Mouse (Mus musculus) lung, embryonic 15.5 days (tissue): ENCODE measurements around the gene 1810010D01Rik. TPM values are rescaled to one million over a fixed set of nuclear protein-coding genes. Genes with fewer than 3 reads are reported as not detected.

Source experiments
- ATAC-seq: fragments of 200-750 bp; cut with Nextera tagmentation; 2 replicates; pipeline ENCODE4 v1.8.0; 2017; ENCODE audit warnings: moderate number of reproducible peaks, borderline replicate concordance; ENCODE audit not compliant: low FRiP score, low TSS enrichment; ENCODE audit errors: extremely low read depth
- H3K27ac ChIP-seq: fragments of 300-500 bp; sonication (generic); 2 replicates; pipeline ENCODE4 v1.5.1; 2015; ENCODE audit warnings: moderate library complexity, mild to moderate bottlenecking, inconsistent platforms
- H3K27me3 ChIP-seq: fragments of 300-500 bp; sonication (generic); 2 replicates; pipeline ENCODE4 v1.6.1; 2015; ENCODE audit warnings: inconsistent platforms
- H3K36me3 ChIP-seq: fragments of 300-500 bp; sonication (generic); 2 replicates; pipeline ENCODE4 v1.6.1; 2015; ENCODE audit warnings: inconsistent platforms
- H3K4me1 ChIP-seq: fragments of 300-500 bp; sonication (generic); 2 replicates; pipeline ENCODE4 v1.6.1; 2015; ENCODE audit warnings: inconsistent platforms
- H3K4me2 ChIP-seq: fragments of 300-500 bp; sonication (generic); 2 replicates; pipeline ENCODE4 v1.6.1; 2015; ENCODE audit warnings: inconsistent platforms, mild to moderate bottlenecking, moderate library complexity
- H3K4me3 ChIP-seq: fragments of 300-500 bp; sonication (generic); 2 replicates; pipeline ENCODE4 v1.5.1; 2015; ENCODE audit warnings: mild to moderate bottlenecking, inconsistent platforms
- H3K9ac ChIP-seq: fragments of 300-500 bp; sonication (generic); 2 replicates; pipeline ENCODE4 v1.6.1; 2015; ENCODE audit warnings: inconsistent platforms
- H3K9me3 ChIP-seq: fragments of 300-500 bp; sonication (generic); 2 replicates; pipeline ENCODE4 v1.6.1; 2016; ENCODE audit warnings: inconsistent platforms
- WGBS: fragments of 180-500 bp; shearing (Covaris S2); methylation state at CpG from one replicate; pipeline ENCODE4 v1.1.7; 2015; 5-methylcytosine and 5-hydroxymethylcytosine counted together
- polyA plus RNA-seq: library from polyadenylated mRNA; unstranded; fragments of >200 nt; fragmentation: Nextera tagmentation; extraction: Ambion mirVana; gene quantifications from 2 replicates; pipeline ENCODE4 v1.2.1, GENCODE M21; 2015

Gene 1810010D01Rik
- polyA plus RNA-seq, 1 experiment from 2014 or later, result 0.30 TPM

GRCm38 (mm10) chr7:145234841-145235790 lies 27.2 kb upstream of the 1810010D01Rik start:
- Histone ChIP-seq H3K9ac (no peak overlapping the region), H3K4me1 (peaks cover 25% of the 10 kb centered on the region), H3K4me2 (no peak overlapping the region), H3K4me3 (no peak overlapping the region), H3K9me3 (no peaks in the 10 kb centered on the region), H3K27ac (no peak overlapping the region), H3K27me3 (no peaks in the 10 kb centered on the region), H3K36me3 (no peaks in the 10 kb centered on the region)
- 71% methylated on average over 10 of the region's 10 CpGs for WGBS
- no peak for ATAC-seq

- Histone ChIP-seq H3K36me3 (no peaks in the 10 kb centered on the region), H3K9ac (no peak overlapping the region), H3K9me3 (no peaks in the 10 kb centered on the region), H3K4me3 (no peak overlapping the region), H3K4me2 (no peak overlapping the region), H3K27me3 (no peaks in the 10 kb centered on the region), H3K27ac (peak overlapping the region; percentile 58; the same call in 1 of the 2 replicates), H3K4me1 (0 out of 2 replicates have a peak, but pooled peaks cover 8% of the 10 kb centered on the region)
- peak; percentile 55; the same call in 1 of the 2 replicates for ATAC-seq
- WGBS, result 55% methylated on average over 9 of the region's 9 CpGs
These were observed 23.7 kb upstream of the 1810010D01Rik start for GRCm38 (mm10) chr7:145231659-145232058.

GRCm38 (mm10) chr7:145226641-145227040 lies 18.7 kb upstream of the 1810010D01Rik start:
- no peak overlapping the region for H3K4me3 ChIP-seq
- no peak overlapping the region for H3K4me2 ChIP-seq

GRCm38 (mm10) chr7:145225626-145226025 lies 17.7 kb upstream of the 1810010D01Rik start:
- WGBS, result 73% methylated on average over 6 of the region's 6 CpGs
- Histone ChIP-seq H3K4me3 (no peak overlapping the region), H3K4me2 (no peak overlapping the region), H3K36me3 (no peaks in the 10 kb centered on the region), H3K9ac (no peak overlapping the region), H3K27me3 (no peaks in the 10 kb centered on the region), H3K27ac (no peak overlapping the region), H3K4me1 (peaks cover 17% of the 10 kb centered on the region), H3K9me3 (no peaks in the 10 kb centered on the region)
- ATAC-seq, result no peak

More at GRCm38 (mm10) chr7:145226641-145227040, 18.7 kb upstream of the 1810010D01Rik start:
- Histone ChIP-seq H3K9me3 (no peaks in the 10 kb centered on the region), H3K9ac (no peak overlapping the region), H3K27ac (no peak overlapping the region), H3K4me1 (peaks cover 16% of the 10 kb centered on the region), H3K27me3 (no peaks in the 10 kb centered on the region), H3K36me3 (no peaks in the 10 kb centered on the region)
- 90% methylated on average over 6 of the region's 6 CpGs for WGBS
- no peak for ATAC-seq

GRCm38 (mm10) chr7:145221841-145222689 lies 14.1 kb upstream of the 1810010D01Rik start:
- Histone ChIP-seq H3K36me3 (no peaks in the 10 kb centered on the region), H3K4me3 (no peak overlapping the region), H3K4me2 (no peak overlapping the region), H3K4me1 (peaks cover 17% of the 10 kb centered on the region), H3K27ac (peak overlapping the region; percentile 89), H3K9ac (no peak overlapping the region), H3K9me3 (no peaks in the 10 kb centered on the region), H3K27me3 (no peaks in the 10 kb centered on the region)
- ATAC-seq, result peak; percentile 88
- 9% methylated on average over 2 of the region's 2 CpGs for WGBS

- H3K9me3 ChIP-seq, result no peaks in the 10 kb centered on the region
- H3K36me3 ChIP-seq, result no peaks in the 10 kb centered on the region
- WGBS, result 38% methylated on average over 2 of the region's 2 CpGs
- no peaks in the 10 kb centered on the region for H3K27me3 ChIP-seq
- no peak overlapping the region for H3K4me3 ChIP-seq
- ATAC-seq, result no peak
- no peak overlapping the region for H3K9ac ChIP-seq
- peak overlapping the region; percentile 89 for H3K27ac ChIP-seq
- H3K4me2 ChIP-seq, result no peak overlapping the region
- peaks cover 23% of the 10 kb centered on the region for H3K4me1 ChIP-seq
These were observed 13.4 kb upstream of the 1810010D01Rik start for GRCm38 (mm10) chr7:145221346-145221745.

- ATAC-seq, result no peak
These were observed 11.5 kb upstream of the 1810010D01Rik start for GRCm38 (mm10) chr7:145219420-145219831.

GRCm38 (mm10) chr7:145216591-145216990 lies 8.7 kb upstream of the 1810010D01Rik start:
- Histone ChIP-seq H3K27me3 (no peaks in the 10 kb centered on the region), H3K4me1 (peaks cover 18% of the 10 kb centered on the region), H3K27ac (no peak overlapping the region), H3K9me3 (no peaks in the 10 kb centered on the region), H3K4me2 (no peak overlapping the region), H3K4me3 (no peak overlapping the region), H3K36me3 (no peaks in the 10 kb centered on the region), H3K9ac (no peak overlapping the region)
- 35% methylated on average over 1 of the region's 1 CpGs for WGBS
- ATAC-seq, result peak; percentile 41; the same call in 1 of the 2 replicates

More at GRCm38 (mm10) chr7:145219420-145219831, 11.5 kb upstream of the 1810010D01Rik start:
- Histone ChIP-seq H3K4me2 (no peak overlapping the region), H3K27me3 (no peaks in the 10 kb centered on the region), H3K36me3 (no peaks in the 10 kb centered on the region), H3K27ac (no peak overlapping the region), H3K9me3 (no peaks in the 10 kb centered on the region), H3K9ac (no peak overlapping the region), H3K4me1 (peaks cover 24% of the 10 kb centered on the region), H3K4me3 (no peak overlapping the region)
- WGBS, result 77% methylated on average over 9 of the region's 9 CpGs

GRCm38 (mm10) chr7:145215476-145215875 lies 7.6 kb upstream of the 1810010D01Rik start:
- no peak for ATAC-seq
- no peaks in the 10 kb centered on the region for H3K9me3 ChIP-seq
- H3K4me3 ChIP-seq, result no peak overlapping the region
- 72% methylated on average over 4 of the region's 4 CpGs for WGBS
- H3K9ac ChIP-seq, result no peak overlapping the region
- peaks cover 20% of the 10 kb centered on the region for H3K4me1 ChIP-seq
- no peak overlapping the region for H3K27ac ChIP-seq
- H3K4me2 ChIP-seq, result no peak overlapping the region
- no peaks in the 10 kb centered on the region for H3K27me3 ChIP-seq
- H3K36me3 ChIP-seq, result no peaks in the 10 kb centered on the region

- Histone ChIP-seq H3K4me3 (no peak overlapping the region), H3K36me3 (no peaks in the 10 kb centered on the region), H3K9ac (0 out of 2 replicates have a peak overlapping the region, but pooled peaks have one; percentile 14), H3K27ac (0 out of 2 replicates have a peak overlapping the region, but pooled peaks have one; percentile 35), H3K9me3 (no peaks in the 10 kb centered on the region), H3K4me1 (peaks cover 25% of the 10 kb centered on the region), H3K4me2 (no peak overlapping the region), H3K27me3 (no peaks in the 10 kb centered on the region)
- ATAC-seq, result no peak
- WGBS, result 23% methylated on average over 14 of the region's 14 CpGs
These were observed 4.1 kb upstream of the 1810010D01Rik start for GRCm38 (mm10) chr7:145211680-145212659.
